In the genomic region with DNA sequence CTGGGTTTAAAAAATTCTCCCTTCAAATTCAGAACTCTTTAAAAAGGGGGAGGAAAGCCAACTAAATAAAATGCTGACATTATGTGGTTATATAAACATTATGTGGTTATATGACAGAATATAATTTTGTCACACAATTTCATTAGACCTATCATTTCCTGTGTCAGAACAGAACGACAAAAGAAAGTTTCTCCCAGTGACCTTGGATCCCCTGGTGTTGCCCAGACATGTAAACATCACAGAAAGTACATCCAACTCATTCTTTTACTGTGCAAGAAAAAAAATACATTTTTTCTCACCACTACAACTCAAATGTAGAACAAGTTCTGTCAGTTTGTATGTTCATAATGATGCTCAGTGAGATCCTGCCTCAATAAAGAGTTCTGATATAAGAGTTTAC, we compare ENCODE assay signal across 31 mouse cellular contexts.
"Had no signal": no experiment of that assay in that cellular context is flagged by ENCODE, and none has a peak within 500 bp of the region (broad histone marks: within the 10 kb centered on the region; RNA-seq: fewer than 3 reads in every experiment).

No protein-coding gene starts in this region.

- H3K27ac ChIP-seq: left cerebral cortex, adult 2 months; limb, embryonic 10.5 days; limb, embryonic 12.5 days; limb, embryonic 13.5 days; limb, embryonic 15.5 days; liver, embryonic 12.5 days; liver, embryonic 13.5 days; liver, embryonic 14.5 days; liver, embryonic 15.5 days; lung, embryonic 15.5 days; macrophage; midbrain, embryonic 10.5 days; midbrain, embryonic 12.5 days; midbrain, embryonic 13.5 days; midbrain, embryonic 15.5 days; neural tube, embryonic 12.5 days had no signal

- H3K4me2 ChIP-seq: limb, embryonic 12.5 days; limb, embryonic 13.5 days; limb, embryonic 15.5 days; liver, embryonic 11.5 days; liver, embryonic 12.5 days; liver, embryonic 13.5 days; liver, embryonic 15.5 days; lung, embryonic 15.5 days; midbrain, embryonic 11.5 days; midbrain, embryonic 12.5 days; midbrain, embryonic 13.5 days; midbrain, embryonic 15.5 days; neural tube, embryonic 12.5 days had no signal

- H3K9me3 ChIP-seq: limb, embryonic 10.5 days; limb, embryonic 12.5 days; limb, embryonic 13.5 days; limb, embryonic 15.5 days; liver, embryonic 12.5 days; liver, embryonic 13.5 days; liver, embryonic 15.5 days; lung, embryonic 15.5 days; megakaryocyte, embryonic 14.5 days; midbrain, embryonic 10.5 days; midbrain, embryonic 12.5 days; midbrain, embryonic 13.5 days; midbrain, embryonic 15.5 days; neural tube, embryonic 12.5 days had no signal

- H3K4me3 ChIP-seq: left cerebral cortex, adult 2 months; limb, embryonic 10.5 days; limb, embryonic 12.5 days; limb, embryonic 13.5 days; limb, embryonic 15.5 days; liver, embryonic 12.5 days; liver, embryonic 13.5 days; liver, embryonic 15.5 days; lung, embryonic 15.5 days; megakaryocyte, embryonic 14.5 days; midbrain, embryonic 10.5 days; midbrain, embryonic 12.5 days; midbrain, embryonic 13.5 days; midbrain, embryonic 15.5 days; myocyte; neural tube, embryonic 12.5 days had no signal

- H3K36me3 ChIP-seq: limb, embryonic 10.5 days; limb, embryonic 12.5 days; limb, embryonic 13.5 days; limb, embryonic 15.5 days; liver, embryonic 12.5 days; liver, embryonic 13.5 days; liver, embryonic 15.5 days; lung, embryonic 15.5 days; midbrain, embryonic 10.5 days; midbrain, embryonic 12.5 days; midbrain, embryonic 13.5 days; midbrain, embryonic 15.5 days; neural tube, embryonic 12.5 days had no signal

- H3K4me1 ChIP-seq: limb, embryonic 10.5 days; limb, embryonic 12.5 days; limb, embryonic 13.5 days; limb, embryonic 15.5 days; liver, embryonic 12.5 days; liver, embryonic 13.5 days; liver, embryonic 15.5 days; lung, embryonic 15.5 days; megakaryocyte, embryonic 14.5 days; midbrain, embryonic 10.5 days; midbrain, embryonic 12.5 days; midbrain, embryonic 13.5 days; midbrain, embryonic 15.5 days; neural tube, embryonic 12.5 days had no signal

- H3K9ac ChIP-seq: limb, embryonic 12.5 days; limb, embryonic 13.5 days; limb, embryonic 15.5 days; liver, embryonic 12.5 days; liver, embryonic 13.5 days; liver, embryonic 14.5 days; liver, embryonic 15.5 days; liver, postnatal 0 days; lung, embryonic 15.5 days; midbrain, embryonic 12.5 days; midbrain, embryonic 13.5 days; midbrain, embryonic 15.5 days; neural tube, embryonic 12.5 days had no signal

- H3K27me3 ChIP-seq: limb, embryonic 12.5 days; limb, embryonic 13.5 days; limb, embryonic 15.5 days; liver, embryonic 12.5 days; liver, embryonic 13.5 days; liver, embryonic 15.5 days; lung, embryonic 15.5 days; megakaryocyte, embryonic 14.5 days; midbrain, embryonic 12.5 days; midbrain, embryonic 13.5 days; midbrain, embryonic 15.5 days; neural tube, embryonic 12.5 days had no signal

- ATAC-seq: liver, embryonic 12.5 days; liver, postnatal 0 days; lung, postnatal 0 days; midbrain, embryonic 13.5 days; midbrain, embryonic 15.5 days; midbrain, embryonic 16.5 days had no signal

- DNase-seq: left cerebral cortex, postnatal 4 days; liver; liver, embryonic 13.5 days; liver, postnatal 0 days; lung, adult 2 months; lung, postnatal 10 days; lung, postnatal 14 days; lung, postnatal 36 days; lung, postnatal 4 days; midbrain, embryonic 14.5 days had no signal
